Mouse (Mus musculus) midbrain, embryonic 15.5 days (tissue): ENCODE results near the gene Pax6. TPM values are rescaled to one million over a fixed set of nuclear protein-coding genes. Genes with fewer than 3 reads are reported as not detected.

ENCODE experiments used
- ATAC-seq: fragments of 200-750 bp; cut with Nextera tagmentation; replicated peaks from 2 replicates; pipeline ENCODE4 v1.8.0; 2017; ENCODE audit warnings: moderate TSS enrichment
- H3K27ac ChIP-seq: fragments of 300-500 bp; sonication (generic); 2 replicates; pipeline ENCODE4 v1.5.1; 2015; ENCODE audit warnings: mild to moderate bottlenecking, inconsistent platforms
- H3K27me3 ChIP-seq: fragments of 300-500 bp; sonication (generic); replicated peaks from 2 replicates; pipeline ENCODE4 v1.6.1; 2015; ENCODE audit warnings: inconsistent platforms
- H3K36me3 ChIP-seq: fragments of 300-500 bp; sonication (generic); replicated peaks from 2 replicates; pipeline ENCODE4 v1.6.1; 2015; ENCODE audit warnings: inconsistent platforms
- H3K4me1 ChIP-seq: fragments of 300-500 bp; sonication (generic); 2 replicates; pipeline ENCODE4 v1.6.1; 2015; ENCODE audit warnings: inconsistent platforms
- H3K4me2 ChIP-seq: fragments of 300-500 bp; sonication (generic); 2 replicates; pipeline ENCODE4 v1.6.1; 2015; ENCODE audit warnings: inconsistent platforms, mild to moderate bottlenecking, moderate library complexity
- H3K4me3 ChIP-seq: fragments of 300-500 bp; sonication (generic); 2 replicates; pipeline ENCODE4 v1.5.1; 2015; ENCODE audit warnings: mild to moderate bottlenecking, inconsistent platforms
- H3K9ac ChIP-seq: fragments of 300-500 bp; sonication (generic); 2 replicates; pipeline ENCODE4 v1.6.1; 2015; ENCODE audit warnings: mild to moderate bottlenecking, inconsistent platforms
- H3K9me3 ChIP-seq: fragments of 300-500 bp; sonication (generic); 2 replicates; pipeline ENCODE4 v1.6.1; 2016; ENCODE audit warnings: inconsistent platforms
- WGBS: fragments of 180-500 bp; shearing (Covaris S2); methylation state at CpG from one replicate; pipeline ENCODE4 v1.1.7; 2015; ENCODE audit warnings: mixed read lengths; 5-methylcytosine and 5-hydroxymethylcytosine counted together
- polyA plus RNA-seq: library from polyadenylated mRNA; unstranded; fragments of >200 nt; fragmentation: Nextera tagmentation; extraction: Ambion mirVana; gene quantifications from 2 replicates; pipeline ENCODE4 v1.2.1, GENCODE M21; 2015

The Pax6 gene
- polyA plus RNA-seq, 1 experiment from 2014 or later: 22.5 TPM

DNA sequence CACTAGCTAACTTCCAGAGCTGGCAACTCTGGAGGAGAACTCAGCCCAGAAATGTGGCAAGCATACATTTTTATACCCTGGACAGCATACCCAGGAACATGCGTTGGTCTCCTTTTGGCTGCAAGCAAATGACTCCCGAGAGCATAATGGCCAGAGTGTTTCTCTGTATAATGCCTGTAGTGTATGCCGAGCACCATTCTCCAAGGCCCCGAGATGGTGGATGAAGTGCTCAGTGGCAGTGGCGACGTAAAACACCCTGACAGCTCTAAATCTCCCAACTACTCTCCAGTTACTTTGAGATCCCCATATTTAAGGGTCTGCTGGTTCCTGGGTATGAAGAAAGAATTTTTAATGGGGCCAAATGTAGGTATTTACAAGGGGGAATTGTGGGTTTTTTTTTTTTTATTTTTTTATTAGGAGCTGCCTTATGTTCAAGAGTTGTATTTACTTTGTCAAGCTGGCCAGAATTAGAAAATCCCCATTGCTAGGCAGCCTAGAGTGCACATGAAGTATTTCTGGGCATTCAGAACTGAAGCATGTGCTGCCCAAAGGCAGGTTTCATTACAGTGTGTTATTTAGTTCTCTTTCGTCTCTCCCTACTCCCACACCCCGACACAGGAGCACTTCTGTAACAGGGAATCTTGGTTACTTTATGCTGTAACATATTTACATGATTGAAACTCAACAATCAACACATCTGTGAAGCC, 46.9 kb downstream of the Pax6 start:
- ATAC-seq: 0 out of 2 replicates have a peak, but pooled peaks have one; percentile 50
- H3K4me2 ChIP-seq: no peak overlapping the region
- no peak overlapping the region for H3K9ac ChIP-seq
- H3K4me1 ChIP-seq: peaks cover 4% of the 10 kb centered on the region; the same call in 1 of the 2 replicates
- H3K9me3 ChIP-seq: no peaks in the 10 kb centered on the region
- no peak overlapping the region for H3K27ac ChIP-seq
- no peak overlapping the region for H3K4me3 ChIP-seq
- WGBS: 56% methylated on average over 8 of the region's 8 CpGs
- peaks cover 41% of the 10 kb centered on the region for H3K27me3 ChIP-seq
- H3K36me3 ChIP-seq: no peaks in the 10 kb centered on the region

DNA sequence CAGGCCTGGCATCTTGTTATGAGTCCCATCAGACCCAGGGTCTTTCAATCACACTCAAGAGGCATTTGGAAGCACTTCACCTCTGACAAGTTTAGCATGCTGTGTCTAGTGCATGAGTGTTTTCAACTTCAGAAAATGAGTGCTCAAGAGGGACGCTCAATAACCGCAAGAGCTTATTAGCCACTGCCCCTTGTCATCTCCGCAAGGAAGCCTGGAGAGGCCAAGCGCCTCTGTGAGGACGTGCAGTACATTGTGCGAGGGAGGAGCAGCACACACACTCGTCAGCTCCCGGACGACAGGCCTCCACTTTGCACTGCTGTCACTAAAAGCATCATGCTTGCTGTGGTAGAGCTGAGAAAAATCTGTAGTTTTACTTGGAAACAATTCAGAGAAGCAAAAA, 58.0 kb downstream of the Pax6 start:
- Histone ChIP-seq H3K9me3 (no peaks in the 10 kb centered on the region), H3K4me2 (no peak overlapping the region), H3K36me3 (no peaks in the 10 kb centered on the region), H3K9ac (no peak overlapping the region), H3K4me3 (no peak overlapping the region), H3K27me3 (peaks cover 16% of the 10 kb centered on the region), H3K4me1 (no peaks in the 10 kb centered on the region), H3K27ac (no peak overlapping the region)
- ATAC-seq: no peak
- 66% methylated on average over 9 of the region's 9 CpGs for WGBS

DNA sequence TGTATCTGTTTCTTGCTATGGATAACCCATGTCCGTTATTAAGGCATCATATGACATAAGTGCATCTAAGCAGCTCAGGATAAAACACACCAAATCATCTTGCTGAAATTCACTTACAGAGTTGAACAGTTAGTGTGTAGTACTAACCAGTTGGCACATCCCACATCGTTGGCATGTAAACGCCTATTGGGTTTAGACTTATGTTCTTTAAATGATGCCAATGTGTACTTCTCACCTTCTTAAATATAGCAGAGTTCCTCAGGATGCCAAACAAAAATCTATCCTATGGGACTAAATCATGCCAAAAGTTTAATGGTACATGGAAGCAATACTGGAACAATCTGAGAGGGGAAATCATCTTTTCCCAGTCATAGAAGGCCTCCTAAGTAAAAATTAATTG, 62.0 kb downstream of the Pax6 start:
- Histone ChIP-seq H3K4me3 (no peak overlapping the region), H3K9ac (no peak overlapping the region), H3K27me3 (no peaks in the 10 kb centered on the region; the same call in 1 of the 2 replicates), H3K36me3 (no peaks in the 10 kb centered on the region), H3K9me3 (no peaks in the 10 kb centered on the region), H3K4me2 (no peak overlapping the region), H3K27ac (no peak overlapping the region), H3K4me1 (no peaks in the 10 kb centered on the region)
- 94% methylated on average over 3 of the region's 3 CpGs for WGBS
- ATAC-seq: no peak

DNA sequence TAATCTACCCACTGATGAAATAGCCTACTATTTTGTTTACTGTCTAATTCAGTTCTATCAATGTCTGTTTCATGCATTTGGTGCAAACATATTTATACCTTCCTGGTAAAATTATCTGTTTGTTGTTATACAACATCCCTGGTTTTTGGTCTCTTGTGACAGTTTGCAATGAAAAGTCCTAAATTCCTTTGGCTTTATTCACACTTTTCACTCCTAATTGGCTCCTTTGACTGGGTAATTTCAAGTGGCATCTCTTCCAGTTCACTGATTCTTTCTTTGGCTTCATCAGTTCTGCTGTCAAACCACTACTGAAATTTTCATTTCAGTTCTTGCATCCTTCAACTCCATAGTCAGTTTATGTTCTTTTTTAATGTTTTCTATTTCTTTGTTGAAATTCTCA, 67.5 kb downstream of the Pax6 start:
- H3K4me2 ChIP-seq: no peak overlapping the region
- no peak overlapping the region for H3K27ac ChIP-seq
- H3K27me3 ChIP-seq: no peaks in the 10 kb centered on the region
- no peak overlapping the region for H3K4me3 ChIP-seq
- no peaks in the 10 kb centered on the region for H3K4me1 ChIP-seq
- H3K9ac ChIP-seq: no peak overlapping the region
- no peak for ATAC-seq
- no peaks in the 10 kb centered on the region for H3K9me3 ChIP-seq
- H3K36me3 ChIP-seq: no peaks in the 10 kb centered on the region

DNA sequence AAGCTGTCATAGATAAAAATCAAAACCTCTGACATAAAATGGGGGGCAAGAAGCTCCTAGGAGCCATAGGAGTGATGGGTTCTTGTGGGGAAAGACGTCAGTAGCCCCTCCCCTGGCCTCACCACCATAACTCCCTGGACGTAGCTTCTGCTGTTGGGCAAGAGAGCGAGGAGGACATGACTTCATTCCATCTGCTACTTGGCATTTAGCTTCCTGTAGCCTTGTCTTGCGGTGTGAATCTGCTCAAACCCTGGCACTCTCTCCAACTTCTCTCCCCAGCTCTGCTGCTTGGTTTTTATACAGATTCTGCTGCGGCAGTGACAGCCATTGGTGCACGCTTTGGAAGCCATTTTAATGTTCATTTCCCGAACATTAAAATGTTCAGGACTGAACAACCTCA, 78.2 kb downstream of the Pax6 start:
- Histone ChIP-seq H3K27me3 (no peaks in the 10 kb centered on the region), H3K4me2 (no peak overlapping the region), H3K9me3 (no peaks in the 10 kb centered on the region), H3K9ac (no peak overlapping the region), H3K27ac (no peak overlapping the region), H3K4me1 (no peaks in the 10 kb centered on the region), H3K4me3 (no peak overlapping the region), H3K36me3 (no peaks in the 10 kb centered on the region)
- no peak for ATAC-seq
- WGBS: 89% methylated on average over 7 of the region's 7 CpGs

Other genes starting within 250 kb of the Pax6 start
- 33.3 and 34.4 TPM in 2 replicates for gene Elp4, start 235.7 kb downstream of the Pax6 start, polyA plus RNA-seq
- 82.6 and 86.3 TPM in 2 replicates for gene Immp1l, start 235.7 kb downstream of the Pax6 start, polyA plus RNA-seq